Mouse (Mus musculus): ENCODE data around the gene Sardh.

GRCm38 (mm10) chr2:27187531-27187930, 60.6 kb downstream of the Sardh start:
- TF ChIP-seq CTCF (IDR thresholded peaks at IDR 0.05; ENCODE audit: control insufficient read depth, insufficient read depth, low read length) (no peak), POLR2A (IDR thresholded peaks at IDR 0.05; ENCODE audit: borderline replicate concordance, control insufficient read depth, low read depth, low read length) (no peak)

Measured in bone marrow, adult 2 months (tissue).